Mouse (Mus musculus): ENCODE results near the gene Cib1. TPM values are rescaled to one million over a fixed set of nuclear protein-coding genes. Genes with fewer than 3 reads are reported as not detected.

Gene Cib1
- polyA plus RNA-seq, 1 experiment from 2014 or later = 123 TPM

DNA sequence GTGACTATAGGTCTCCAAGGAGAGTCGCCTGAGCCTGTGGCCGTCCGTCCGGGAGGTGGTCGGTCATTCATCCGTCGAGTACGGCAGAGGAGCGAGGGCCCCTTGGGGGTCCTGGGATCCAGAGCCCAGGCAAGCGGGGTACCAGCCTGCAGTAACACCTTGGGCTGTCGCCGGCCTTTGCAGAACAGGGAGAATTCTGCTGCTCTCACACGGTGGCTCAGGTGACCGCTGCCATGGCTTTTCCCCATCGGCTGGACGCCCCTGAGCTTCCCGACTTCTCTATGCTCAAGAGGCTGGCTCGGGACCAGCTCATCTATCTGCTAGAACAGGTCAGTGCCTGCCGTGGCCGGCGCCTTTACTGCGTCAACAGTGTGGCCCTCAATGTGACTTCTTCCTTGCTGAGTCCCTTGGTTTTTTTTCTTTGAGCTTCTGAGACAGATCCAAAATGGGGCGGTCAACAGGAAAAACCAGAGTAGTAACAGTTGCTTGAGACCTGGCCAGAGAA lies 37.2 kb upstream of the Cib1 start:
- H3K9ac ChIP-seq (replicated peaks; ENCODE audit: low read depth) = peak overlapping the region; percentile 57
- no peaks in the 10 kb centered on the region; the same call in 1 of the 2 replicates for H3K9me3 ChIP-seq (ENCODE audit: low read length)
- H3K36me3 ChIP-seq (ENCODE audit: insufficient read depth, low read length) = peaks cover 25% of the 10 kb centered on the region
- DNase-seq (ENCODE audit: low spot score) (peak; percentile 53), ATAC-seq (peak; percentile 51)
- no peaks in the 10 kb centered on the region for H3K27me3 ChIP-seq (replicated peaks; ENCODE audit: insufficient read depth, low read length)
- H3K4me2 ChIP-seq (replicated peaks; ENCODE audit: low read depth, low read length) = peak overlapping the region; percentile 87
- H3K4me1 ChIP-seq (ENCODE audit: insufficient read depth, low read depth, low read length) = peaks cover 6% of the 10 kb centered on the region; the same call in 1 of the 2 replicates
- 2% methylated on average over 23 of the region's 23 CpGs for WGBS
- H3K27ac ChIP-seq (ENCODE audit: low read length) = peak overlapping the region; percentile 80
- TF ChIP-seq EP300 (IDR thresholded peaks at IDR 0.05) (no peak), CTCF (IDR thresholded peaks at IDR 0.05) (no peak)
- H3K4me3 ChIP-seq (ENCODE audit: low read depth, low read length) = peak overlapping the region; percentile 70

DNA sequence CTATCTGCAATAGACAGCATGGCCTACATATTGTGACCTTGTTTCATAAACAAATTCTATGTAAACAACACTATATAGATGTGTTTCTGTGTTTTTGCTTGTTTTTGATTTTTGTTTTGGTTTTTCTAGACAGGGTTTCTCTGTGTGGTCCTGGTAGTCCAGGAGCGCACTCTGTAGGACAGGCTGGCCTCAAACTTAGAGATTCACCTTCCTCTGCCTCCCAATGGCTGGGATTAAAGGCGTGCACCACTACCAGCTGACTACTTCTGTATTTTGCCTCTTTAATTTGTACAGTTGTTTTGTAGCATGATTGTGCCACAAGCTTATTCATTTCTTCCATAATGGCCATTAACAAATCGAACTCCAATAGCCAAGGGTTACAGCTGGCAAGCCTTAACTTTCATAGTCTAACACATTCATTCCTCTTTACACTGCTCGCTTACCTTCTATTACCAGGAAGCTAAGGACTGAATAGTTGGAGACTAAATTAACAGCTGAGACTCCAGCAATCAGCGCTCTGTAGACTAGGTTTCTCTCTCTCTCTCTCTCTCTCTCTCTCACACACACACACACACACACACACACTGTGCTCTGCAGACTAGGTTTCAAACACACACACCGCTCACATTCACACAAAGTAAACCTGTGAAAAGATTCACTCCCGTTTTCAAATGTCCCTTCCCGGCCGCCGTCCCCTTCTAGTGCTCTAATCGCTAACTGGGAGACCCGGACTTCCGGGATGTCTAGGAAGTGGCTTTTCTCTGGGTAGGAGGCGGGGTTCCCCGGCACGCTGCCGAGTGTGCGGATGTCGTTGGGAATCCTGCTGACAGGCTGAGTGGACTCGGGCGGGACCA lies 36.5 kb upstream of the Cib1 start, which contains the start of gene Vps33b:
TSS of gene Vps33b (plus strand) at position 753 of the 854 bp plus-strand sequence.
- peaks cover 6% of the 10 kb centered on the region; the same call in 1 of the 2 replicates for H3K4me1 ChIP-seq (ENCODE audit: insufficient read depth, low read depth, low read length)
- peaks cover 23% of the 10 kb centered on the region for H3K36me3 ChIP-seq (ENCODE audit: insufficient read depth, low read length)
- H3K9ac ChIP-seq (replicated peaks; ENCODE audit: low read depth) = peak within 1 kb of the TSS; percentile 57
- H3K27me3 ChIP-seq (replicated peaks; ENCODE audit: insufficient read depth, low read length) = no peaks in the 10 kb centered on the region
- H3K4me2 ChIP-seq (replicated peaks; ENCODE audit: low read depth, low read length) = peak within 1 kb of the TSS; percentile 87
- TF ChIP-seq EP300 (IDR thresholded peaks at IDR 0.05) = peak; percentile 74
- no peak for TF ChIP-seq CTCF (IDR thresholded peaks at IDR 0.05)
- peak within 1 kb of the TSS; percentile 80 for H3K27ac ChIP-seq (ENCODE audit: low read length)
- DNase-seq (ENCODE audit: low spot score) = peak; percentile 97
- H3K9me3 ChIP-seq (ENCODE audit: low read length) = no peaks in the 10 kb centered on the region
- ATAC-seq = peak; percentile 97
- WGBS = 3% methylated on average over 21 of the region's 21 CpGs
- H3K4me3 ChIP-seq (ENCODE audit: low read depth, low read length) = peak within 1 kb of the TSS; percentile 70

DNA sequence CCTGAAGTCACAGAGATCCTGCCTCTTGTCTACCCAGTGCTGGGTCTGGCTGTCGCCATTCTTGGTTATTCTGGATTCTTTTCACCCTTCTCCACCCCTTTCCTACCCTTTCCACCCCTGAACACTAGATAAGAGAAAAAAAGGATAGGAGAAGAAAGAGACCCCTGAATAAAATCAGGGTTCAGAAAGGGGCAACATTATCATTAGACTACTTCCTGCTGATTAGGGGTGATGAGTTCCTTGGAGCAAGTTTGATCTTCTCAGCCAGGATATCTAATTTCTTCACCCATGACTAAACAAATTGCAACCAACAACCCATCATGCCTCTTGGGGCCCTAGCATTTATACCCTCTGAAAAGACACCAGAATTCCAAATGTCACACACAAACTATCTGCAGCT lies 35.2 kb upstream of the Cib1 start:
- Histone ChIP-seq H3K9ac (replicated peaks; ENCODE audit: low read depth) (no peak overlapping the region), H3K4me2 (replicated peaks; ENCODE audit: low read depth, low read length) (no peak overlapping the region), H3K4me3 (ENCODE audit: low read depth, low read length) (no peak overlapping the region), H3K27ac (ENCODE audit: low read length) (no peak overlapping the region), H3K36me3 (ENCODE audit: insufficient read depth, low read length) (peaks cover 23% of the 10 kb centered on the region), H3K9me3 (ENCODE audit: low read length) (no peaks in the 10 kb centered on the region), H3K27me3 (replicated peaks; ENCODE audit: insufficient read depth, low read length) (no peaks in the 10 kb centered on the region), H3K4me1 (ENCODE audit: insufficient read depth, low read depth, low read length) (peaks cover 6% of the 10 kb centered on the region; the same call in 1 of the 2 replicates)
- ATAC-seq = no peak
- TF ChIP-seq EP300 (IDR thresholded peaks at IDR 0.05) (no peak), CTCF (IDR thresholded peaks at IDR 0.05) (no peak)
- WGBS = 64% methylated on average over 1 of the region's 1 CpGs
- no peak for DNase-seq (ENCODE audit: low spot score)

DNA sequence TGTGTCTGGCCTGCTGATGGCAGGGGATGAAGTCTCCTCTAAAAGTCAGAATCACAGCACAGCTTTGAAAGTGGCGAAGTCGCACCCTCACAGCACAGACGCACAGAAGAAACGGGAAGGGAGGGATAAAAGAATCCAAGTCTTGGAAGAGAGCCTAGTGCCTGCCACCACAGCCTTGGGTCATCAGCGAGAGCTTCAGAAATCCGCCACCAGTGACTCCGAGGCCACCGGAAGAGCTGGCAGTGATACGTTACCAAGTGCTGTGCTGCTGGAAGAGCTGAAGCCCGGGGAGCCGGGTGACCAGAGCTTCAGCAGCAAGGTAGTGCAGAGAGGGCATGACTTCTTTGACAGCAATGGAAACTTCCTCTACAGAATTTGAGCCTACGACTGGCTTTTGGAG lies 32.0 kb upstream of the Cib1 start:
- H3K27ac ChIP-seq (ENCODE audit: low read length) = no peak overlapping the region
- H3K4me2 ChIP-seq (replicated peaks; ENCODE audit: low read depth, low read length) = no peak overlapping the region
- no peak overlapping the region for H3K9ac ChIP-seq (replicated peaks; ENCODE audit: low read depth)
- H3K27me3 ChIP-seq (replicated peaks; ENCODE audit: insufficient read depth, low read length) = no peaks in the 10 kb centered on the region
- TF ChIP-seq EP300 (IDR thresholded peaks at IDR 0.05) (no peak), CTCF (IDR thresholded peaks at IDR 0.05) (no peak)
- ATAC-seq (no peak), DNase-seq (ENCODE audit: low spot score) (no peak)
- 85% methylated on average over 12 of the region's 12 CpGs for WGBS
- peaks cover 23% of the 10 kb centered on the region for H3K36me3 ChIP-seq (ENCODE audit: insufficient read depth, low read length)
- peaks cover 12% of the 10 kb centered on the region; the same call in 1 of the 2 replicates for H3K4me1 ChIP-seq (ENCODE audit: insufficient read depth, low read depth, low read length)
- H3K4me3 ChIP-seq (ENCODE audit: low read depth, low read length) = no peak overlapping the region
- H3K9me3 ChIP-seq (ENCODE audit: low read length) = no peaks in the 10 kb centered on the region

DNA sequence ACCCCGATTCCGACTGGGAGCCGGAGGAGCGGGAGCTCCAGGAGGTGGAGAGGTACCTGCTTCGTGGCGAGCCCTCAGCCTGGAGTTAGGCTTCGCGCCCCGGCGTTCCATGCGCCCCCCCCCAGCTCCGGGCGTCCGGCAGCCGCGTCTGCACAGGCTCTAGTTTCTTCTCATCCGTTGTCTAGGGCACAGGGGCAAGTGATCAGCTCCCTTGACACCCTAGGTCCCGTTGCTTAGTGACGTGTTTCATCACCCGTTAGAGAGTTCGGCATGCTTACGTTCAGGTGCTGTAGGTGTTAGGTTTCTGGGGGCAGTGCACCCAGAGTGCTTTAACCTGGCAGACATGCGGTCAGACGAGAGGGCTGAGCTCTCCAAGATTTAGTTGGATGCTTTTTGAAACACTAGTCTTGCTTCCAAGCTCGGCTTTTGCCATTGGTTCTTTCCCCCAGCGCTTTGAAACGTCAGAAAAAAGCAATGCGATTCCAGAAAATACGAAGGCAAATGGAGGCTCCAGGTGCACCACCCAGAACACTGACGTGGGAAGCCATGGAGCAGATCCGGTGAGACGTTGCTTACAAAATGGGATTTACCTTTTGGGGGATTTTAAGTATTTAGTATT lies 28.9 kb upstream of the Cib1 start:
- TF ChIP-seq EP300 (IDR thresholded peaks at IDR 0.05) = no peak
- TF ChIP-seq CTCF (IDR thresholded peaks at IDR 0.05) = no peak; the same call in 1 of the 2 replicates
- peak; percentile 67 for ATAC-seq

More for the DNA sequence above, 28.9 kb upstream of the Cib1 start:
- DNase-seq (ENCODE audit: low spot score) = peak; percentile 54
- WGBS = 1% methylated on average over 31 of the region's 32 CpGs
- peak overlapping the region; percentile 93 for H3K4me2 ChIP-seq (replicated peaks; ENCODE audit: low read depth, low read length)
- H3K9ac ChIP-seq (replicated peaks; ENCODE audit: low read depth) = peak overlapping the region; percentile 76
- peaks cover 16% of the 10 kb centered on the region; the same call in 1 of the 2 replicates for H3K36me3 ChIP-seq (ENCODE audit: insufficient read depth, low read length)
- peak overlapping the region; percentile 87 for H3K27ac ChIP-seq (ENCODE audit: low read length)
- no peaks in the 10 kb centered on the region for H3K9me3 ChIP-seq (ENCODE audit: low read length)
- H3K27me3 ChIP-seq (replicated peaks; ENCODE audit: insufficient read depth, low read length) = no peaks in the 10 kb centered on the region
- peak overlapping the region; percentile 80 for H3K4me3 ChIP-seq (ENCODE audit: low read depth, low read length)
- peaks cover 9% of the 10 kb centered on the region; the same call in 1 of the 2 replicates for H3K4me1 ChIP-seq (ENCODE audit: insufficient read depth, low read depth, low read length)
